Mouse (Mus musculus): ENCODE results near the gene Rpa1.
"Not testable (repeated sequence)": the region's sequence is repeated elsewhere in the genome, so short reads cannot be mapped to it uniquely, and the experiment has no call there.

- not testable (repeated sequence) for TF ChIP-seq POLR2A (IDR thresholded peaks at IDR 0.05; ENCODE audit: low read depth, low read length); CTCF (IDR thresholded peaks at IDR 0.05; ENCODE audit: borderline replicate concordance, insufficient read depth, low read length)
These were observed 30.7 kb upstream of the Rpa1 start for GRCm38 (mm10) chr11:75378786-75379185.
